Mouse (Mus musculus): ENCODE data around the gene Jph3.

- no peak for TF ChIP-seq CTCF (IDR thresholded peaks at IDR 0.05; ENCODE audit: borderline replicate concordance, insufficient read depth, low read length)
- no peak for TF ChIP-seq POLR2A (IDR thresholded peaks at IDR 0.05; ENCODE audit: low read depth, low read length)
Observed at GRCm38 (mm10) chr8:121697735-121698614, 31.4 kb upstream of the Jph3 start.
